Mouse (Mus musculus): Measurements from ENCODE around the gene Jmjd6. TPM values are rescaled to one million over a fixed set of nuclear protein-coding genes. Genes with fewer than 3 reads are reported as not detected.
A peak's percentile ranks its signal among the peaks of the same experiment; 100 is the strongest.

The Jmjd6 gene
- polyA plus RNA-seq, 1 experiment: 24.2 TPM

GRCm38 (mm10) chr11:116821057-116821940 lies 21.9 kb downstream of the Jmjd6 start:
- H3K4me3 ChIP-seq (ENCODE audit: low read depth, low read length): no peak overlapping the region
- 71% methylated on average over 13 of the region's 13 CpGs for WGBS
- no peaks in the 10 kb centered on the region for H3K27me3 ChIP-seq (ENCODE audit: control insufficient read depth, insufficient read depth, low read length)
- peaks cover 14% of the 10 kb centered on the region; the same call in 1 of the 2 replicates for H3K4me1 ChIP-seq (ENCODE audit: control insufficient read depth, insufficient read depth, insufficient read length, low read length)
- peak overlapping the region; percentile 48; the same call in 1 of the 2 replicates for H3K27ac ChIP-seq (ENCODE audit: insufficient read depth, low read depth, low read length)
- H3K36me3 ChIP-seq (ENCODE audit: control insufficient read depth, insufficient read depth, low read length): no peaks in the 10 kb centered on the region
- no peak for TF ChIP-seq CTCF (IDR thresholded peaks at IDR 0.05; ENCODE audit: extremely low read depth, insufficient read length, insufficient replicate concordance, low read depth, low read length)
- TF ChIP-seq POLR2A (IDR thresholded peaks at IDR 0.05; ENCODE audit: low read depth, low read length): no peak

GRCm38 (mm10) chr11:116819932-116820593 lies 23.2 kb downstream of the Jmjd6 start:
- peaks cover 14% of the 10 kb centered on the region; the same call in 1 of the 2 replicates for H3K4me1 ChIP-seq (ENCODE audit: control insufficient read depth, insufficient read depth, insufficient read length, low read length)
- no peaks in the 10 kb centered on the region for H3K36me3 ChIP-seq (ENCODE audit: control insufficient read depth, insufficient read depth, low read length)
- no peak overlapping the region for H3K27ac ChIP-seq (ENCODE audit: insufficient read depth, low read depth, low read length)
- 72% methylated on average over 5 of the region's 5 CpGs for WGBS
- no peaks in the 10 kb centered on the region for H3K27me3 ChIP-seq (ENCODE audit: control insufficient read depth, insufficient read depth, low read length)
- no peak overlapping the region for H3K4me3 ChIP-seq (ENCODE audit: low read depth, low read length)
- TF ChIP-seq CTCF (IDR thresholded peaks at IDR 0.05; ENCODE audit: extremely low read depth, insufficient read length, insufficient replicate concordance, low read depth, low read length) (no peak), POLR2A (IDR thresholded peaks at IDR 0.05; ENCODE audit: low read depth, low read length) (no peak)

- Histone ChIP-seq H3K27me3 (ENCODE audit: control insufficient read depth, insufficient read depth, low read length) (no peaks in the 10 kb centered on the region), H3K27ac (ENCODE audit: insufficient read depth, low read depth, low read length) (no peak overlapping the region), H3K4me1 (ENCODE audit: control insufficient read depth, insufficient read depth, insufficient read length, low read length) (peaks cover 25% of the 10 kb centered on the region), H3K36me3 (ENCODE audit: control insufficient read depth, insufficient read depth, low read length) (no peaks in the 10 kb centered on the region), H3K4me3 (ENCODE audit: low read depth, low read length) (no peak overlapping the region)
- TF ChIP-seq CTCF (IDR thresholded peaks at IDR 0.05; ENCODE audit: extremely low read depth, insufficient read length, insufficient replicate concordance, low read depth, low read length): no peak
- no peak for TF ChIP-seq POLR2A (IDR thresholded peaks at IDR 0.05; ENCODE audit: low read depth, low read length)
- 26% methylated on average over 8 of the region's 8 CpGs for WGBS
These were observed 24.5 kb downstream of the Jmjd6 start for GRCm38 (mm10) chr11:116818722-116819121.

- no peaks in the 10 kb centered on the region for H3K27me3 ChIP-seq (ENCODE audit: control insufficient read depth, insufficient read depth, low read length)
- no peak overlapping the region for H3K4me3 ChIP-seq (ENCODE audit: low read depth, low read length)
- TF ChIP-seq POLR2A (IDR thresholded peaks at IDR 0.05; ENCODE audit: low read depth, low read length) (no peak), CTCF (IDR thresholded peaks at IDR 0.05; ENCODE audit: extremely low read depth, insufficient read length, insufficient replicate concordance, low read depth, low read length) (no peak)
- WGBS: 94% methylated on average over 5 of the region's 5 CpGs
- H3K27ac ChIP-seq (ENCODE audit: insufficient read depth, low read depth, low read length): no peak overlapping the region
- H3K4me1 ChIP-seq (ENCODE audit: control insufficient read depth, insufficient read depth, insufficient read length, low read length): peaks cover 27% of the 10 kb centered on the region
- H3K36me3 ChIP-seq (ENCODE audit: control insufficient read depth, insufficient read depth, low read length): no peaks in the 10 kb centered on the region
These were observed 25.7 kb downstream of the Jmjd6 start for GRCm38 (mm10) chr11:116817567-116817966.

GRCm38 (mm10) chr11:116816769-116817168 lies 26.5 kb downstream of the Jmjd6 start:
- TF ChIP-seq POLR2A (IDR thresholded peaks at IDR 0.05; ENCODE audit: low read depth, low read length): no peak
- no peak for TF ChIP-seq CTCF (IDR thresholded peaks at IDR 0.05; ENCODE audit: extremely low read depth, insufficient read length, insufficient replicate concordance, low read depth, low read length)
- Histone ChIP-seq H3K4me1 (ENCODE audit: control insufficient read depth, insufficient read depth, insufficient read length, low read length) (peaks cover 27% of the 10 kb centered on the region), H3K36me3 (ENCODE audit: control insufficient read depth, insufficient read depth, low read length) (no peaks in the 10 kb centered on the region)

GRCm38 (mm10) chr11:116814884-116815415 lies 28.3 kb downstream of the Jmjd6 start:
- H3K36me3 ChIP-seq (ENCODE audit: control insufficient read depth, insufficient read depth, low read length): peaks cover 2% of the 10 kb centered on the region; the same call in 1 of the 2 replicates
- no peak overlapping the region for H3K4me3 ChIP-seq (ENCODE audit: low read depth, low read length)
- H3K27ac ChIP-seq (ENCODE audit: insufficient read depth, low read depth, low read length): peak overlapping the region; percentile 82
- H3K4me1 ChIP-seq (ENCODE audit: control insufficient read depth, insufficient read depth, insufficient read length, low read length): peaks cover 24% of the 10 kb centered on the region
- TF ChIP-seq POLR2A (IDR thresholded peaks at IDR 0.05; ENCODE audit: low read depth, low read length) (no peak), CTCF (IDR thresholded peaks at IDR 0.05; ENCODE audit: extremely low read depth, insufficient read length, insufficient replicate concordance, low read depth, low read length) (no peak)
- no peaks in the 10 kb centered on the region for H3K27me3 ChIP-seq (ENCODE audit: control insufficient read depth, insufficient read depth, low read length)
- 62% methylated on average over 7 of the region's 7 CpGs for WGBS

More at GRCm38 (mm10) chr11:116816769-116817168, 26.5 kb downstream of the Jmjd6 start:
- 71% methylated on average over 5 of the region's 5 CpGs for whole genome bisulfite sequencing
- Histone ChIP-seq H3K27me3 (ENCODE audit: control insufficient read depth, insufficient read depth, low read length) (no peaks in the 10 kb centered on the region), H3K27ac (ENCODE audit: insufficient read depth, low read depth, low read length) (peak overlapping the region; percentile 52), H3K4me3 (ENCODE audit: low read depth, low read length) (no peak overlapping the region)

All from small intestine, adult 2 months (tissue).